Mouse (Mus musculus): ENCODE data around the gene Fryl. TPM values are rescaled to one million over a fixed set of nuclear protein-coding genes. Genes with fewer than 3 reads are reported as not detected.

Gene Fryl
- 21.2 and 23.3 TPM in 2 replicates for polyA plus RNA-seq (2016; fragmentation: Nextera tagmentation; extraction: Ambion mirVana)

DNA sequence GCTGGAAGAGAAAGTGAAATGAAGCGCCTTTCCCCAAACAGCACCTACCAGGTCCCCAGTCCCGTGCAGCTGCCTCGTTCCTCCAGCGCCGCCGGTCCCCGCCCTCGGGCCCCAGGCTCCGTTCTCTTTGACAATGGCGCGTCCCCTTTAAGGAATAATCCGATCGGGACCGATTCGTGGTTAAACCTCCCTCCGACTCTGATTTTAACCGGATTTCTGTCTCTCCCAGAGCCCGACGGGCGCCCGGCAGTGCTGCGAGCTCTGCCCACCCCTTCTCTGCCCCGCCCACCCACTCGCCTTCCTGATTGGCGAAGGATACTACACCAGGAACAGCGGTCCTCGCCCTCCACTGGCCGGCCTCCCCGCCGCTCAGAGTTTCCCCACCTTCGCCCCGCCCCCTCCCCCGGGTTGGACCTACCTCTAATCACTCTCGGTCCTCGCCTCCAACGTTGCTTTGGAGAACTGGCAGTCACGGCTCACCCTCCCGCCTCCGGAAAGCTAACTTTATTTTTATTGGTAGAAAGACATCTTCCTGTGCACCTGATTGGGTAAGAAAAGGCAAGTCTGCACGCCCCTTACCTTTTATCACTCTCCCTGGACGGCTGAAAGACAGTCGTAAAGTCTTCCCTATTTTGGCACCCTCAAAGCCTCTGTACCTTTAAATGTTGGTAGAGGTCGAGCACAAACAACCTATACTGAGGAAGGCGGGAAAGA, at the start of gene Fryl:
Gene Fryl (minus strand): TSS at position 268 of the 714 bp plus-strand sequence.
- Histone ChIP-seq H3K4me2 (peak within 1 kb of the TSS; percentile 73), H3K27ac (peak within 1 kb of the TSS; percentile 95), H3K36me3 (no peaks in the 10 kb centered on the region), H3K9ac (replicated peaks) (peak within 1 kb of the TSS; percentile 91), H3K4me3 (replicated peaks) (peak within 1 kb of the TSS; percentile 93), H3K4me1 (replicated peaks) (peaks cover 24% of the 10 kb centered on the region), H3K9me3 (no peaks in the 10 kb centered on the region), H3K27me3 (no peaks in the 10 kb centered on the region)
- WGBS: under 1% methylated on average over 44 of the region's 44 CpGs
- peak; percentile 98 for ATAC-seq (ENCODE audit: insufficient number of reproducible peaks, insufficient read depth, low FRiP score, low TSS enrichment, low read depth)

DNA sequence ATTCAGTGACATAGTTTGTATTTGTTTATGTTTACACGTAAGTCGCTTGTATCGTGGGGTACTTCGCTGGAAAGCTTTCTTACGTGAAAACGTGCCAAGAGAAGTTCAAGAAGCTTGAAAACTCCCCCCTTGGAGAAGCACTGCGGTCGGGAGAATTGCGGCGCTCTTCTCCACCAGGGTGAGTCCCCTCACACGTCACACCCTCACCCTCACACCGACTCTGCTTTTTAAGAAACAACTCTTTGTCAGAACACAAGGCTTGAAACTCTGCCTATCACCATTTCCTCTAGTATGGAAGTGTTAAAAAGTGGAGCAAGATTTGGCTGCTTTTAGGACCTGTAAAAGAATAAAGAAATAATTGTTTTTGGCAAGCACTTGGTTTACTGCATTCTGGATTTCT, 48.1 kb upstream of the Fryl start:
- ATAC-seq (ENCODE audit: insufficient number of reproducible peaks, insufficient read depth, low FRiP score, low TSS enrichment, low read depth): no peak
- Histone ChIP-seq H3K4me2 (no peak overlapping the region), H3K27ac (no peak overlapping the region), H3K27me3 (no peaks in the 10 kb centered on the region), H3K9ac (replicated peaks) (no peak overlapping the region), H3K4me1 (replicated peaks) (no peaks in the 10 kb centered on the region), H3K9me3 (no peaks in the 10 kb centered on the region), H3K4me3 (replicated peaks) (no peak overlapping the region), H3K36me3 (peaks cover 83% of the 10 kb centered on the region)
- 86% methylated on average over 12 of the region's 12 CpGs for WGBS

DNA sequence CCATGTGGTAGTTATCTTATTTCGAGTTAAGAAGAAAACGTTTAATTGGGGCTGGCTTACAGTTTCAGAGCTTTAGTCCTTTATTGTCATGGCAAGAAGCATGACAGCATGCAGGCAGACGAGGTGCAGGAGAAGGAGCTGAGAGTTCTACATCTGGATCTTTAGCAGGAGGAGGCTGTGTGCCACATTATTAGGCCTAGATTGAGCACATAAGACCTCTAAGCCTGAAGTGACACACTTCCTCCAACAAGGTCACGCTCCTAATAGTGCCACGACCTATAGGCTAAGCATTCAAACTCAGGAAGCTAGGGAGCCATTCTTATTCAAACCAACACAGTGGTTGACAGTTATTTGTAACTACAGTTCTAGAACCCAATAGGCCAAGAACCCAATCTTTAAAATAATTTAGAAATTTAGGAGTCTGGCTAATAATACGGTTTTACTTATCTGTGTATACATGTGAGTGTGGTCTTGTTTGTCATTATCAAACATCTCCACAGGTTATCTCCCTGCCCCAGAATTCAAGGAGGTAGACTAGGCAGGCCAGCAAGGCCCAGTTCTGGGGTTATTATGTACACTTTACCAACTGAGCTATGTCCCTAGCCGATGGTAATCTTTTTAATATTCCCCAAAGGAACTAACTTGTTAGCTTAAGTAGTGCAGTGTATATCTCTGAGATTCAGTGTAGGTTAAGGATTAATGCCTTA, 45.3 kb upstream of the Fryl start:
- Histone ChIP-seq H3K4me2 (no peak overlapping the region), H3K9ac (replicated peaks) (no peak overlapping the region), H3K27ac (no peak overlapping the region), H3K27me3 (no peaks in the 10 kb centered on the region), H3K9me3 (no peaks in the 10 kb centered on the region), H3K4me3 (replicated peaks) (no peak overlapping the region), H3K36me3 (peaks cover 76% of the 10 kb centered on the region), H3K4me1 (replicated peaks) (no peaks in the 10 kb centered on the region)
- ATAC-seq (ENCODE audit: insufficient number of reproducible peaks, insufficient read depth, low FRiP score, low TSS enrichment, low read depth): no peak
- 84% methylated on average over 7 of the region's 7 CpGs for WGBS

DNA sequence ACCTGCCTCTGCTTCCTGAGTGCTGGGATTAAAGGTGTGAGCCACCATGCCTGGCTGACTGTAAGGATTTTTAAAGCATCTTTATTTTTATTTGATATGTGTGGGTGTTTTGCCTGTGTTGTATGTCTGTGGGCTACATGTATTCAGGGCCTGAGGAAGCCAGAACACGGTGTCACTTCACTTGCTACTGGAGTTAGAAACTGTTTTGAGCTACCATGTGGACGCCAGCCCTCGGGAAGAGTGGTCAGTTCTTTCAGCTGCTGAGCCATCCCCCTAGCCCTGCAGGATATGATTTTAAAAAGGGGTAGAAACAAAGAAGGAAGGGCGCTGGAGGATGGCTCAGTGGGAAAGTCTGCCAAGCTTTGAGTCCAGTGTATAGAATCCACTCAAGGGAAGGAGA, 39.5 kb upstream of the Fryl start:
- ATAC-seq (ENCODE audit: insufficient number of reproducible peaks, insufficient read depth, low FRiP score, low TSS enrichment, low read depth): no peak
- Histone ChIP-seq H3K27ac (no peak overlapping the region), H3K36me3 (peaks cover 47% of the 10 kb centered on the region), H3K9me3 (no peaks in the 10 kb centered on the region), H3K27me3 (no peaks in the 10 kb centered on the region), H3K4me3 (replicated peaks) (no peak overlapping the region), H3K4me1 (replicated peaks) (peaks cover 8% of the 10 kb centered on the region), H3K9ac (replicated peaks) (no peak overlapping the region), H3K4me2 (no peak overlapping the region)
- WGBS: 90% methylated on average over 4 of the region's 4 CpGs

DNA sequence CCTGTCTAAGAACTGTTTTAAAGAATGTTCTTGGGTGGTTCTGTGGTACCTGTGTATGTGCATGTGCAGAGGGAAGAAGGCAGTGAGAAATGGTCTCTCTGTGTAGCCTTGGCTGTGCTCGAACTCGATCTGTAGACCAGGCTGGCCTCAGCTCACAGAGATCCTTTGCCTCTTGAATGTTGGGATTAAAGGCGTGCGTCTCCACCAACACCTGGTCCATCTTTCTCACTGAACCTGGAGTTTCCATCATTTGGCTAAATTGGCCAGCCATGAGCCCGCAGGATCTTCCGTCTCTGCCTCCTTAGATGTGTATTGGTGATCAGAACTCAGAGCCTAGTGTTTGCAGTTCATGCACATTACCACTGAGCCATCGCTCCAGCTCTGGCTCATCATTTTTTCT, 38.6 kb upstream of the Fryl start:
- Histone ChIP-seq H3K9ac (replicated peaks) (no peak overlapping the region), H3K4me1 (replicated peaks) (peaks cover 8% of the 10 kb centered on the region), H3K27me3 (no peaks in the 10 kb centered on the region), H3K36me3 (peaks cover 39% of the 10 kb centered on the region), H3K27ac (no peak overlapping the region), H3K4me3 (replicated peaks) (no peak overlapping the region), H3K4me2 (no peak overlapping the region), H3K9me3 (no peaks in the 10 kb centered on the region)
- 97% methylated on average over 7 of the region's 7 CpGs for WGBS
- ATAC-seq (ENCODE audit: insufficient number of reproducible peaks, insufficient read depth, low FRiP score, low TSS enrichment, low read depth): no peak

DNA sequence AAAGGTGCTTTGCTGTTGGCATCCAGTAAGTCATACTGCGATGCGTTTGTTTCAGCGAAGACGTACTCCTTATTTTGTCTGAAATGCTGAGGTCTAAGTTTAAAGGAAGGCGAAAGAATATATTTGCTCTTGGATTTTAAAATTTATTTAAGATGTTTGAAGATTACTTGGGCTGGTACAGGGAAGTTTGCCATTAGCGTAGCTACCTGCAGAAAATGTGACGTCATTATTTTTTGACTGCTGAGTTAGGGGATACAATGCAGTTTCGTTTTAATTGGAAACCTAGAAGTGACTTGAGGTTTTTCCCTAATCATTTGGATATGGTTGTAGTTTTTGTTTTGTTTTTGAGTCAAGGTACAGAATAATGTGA, 37.0 kb upstream of the Fryl start:
- ATAC-seq (ENCODE audit: insufficient number of reproducible peaks, insufficient read depth, low FRiP score, low TSS enrichment, low read depth): no peak
- Histone ChIP-seq H3K4me3 (replicated peaks) (peak overlapping the region; percentile 93), H3K4me2 (peak overlapping the region; percentile 68), H3K36me3 (peaks cover 29% of the 10 kb centered on the region), H3K9me3 (no peaks in the 10 kb centered on the region), H3K9ac (replicated peaks) (peak overlapping the region; percentile 87), H3K4me1 (replicated peaks) (peaks cover 8% of the 10 kb centered on the region), H3K27me3 (no peaks in the 10 kb centered on the region), H3K27ac (no peak overlapping the region)
- WGBS: 15% methylated on average over 8 of the region's 8 CpGs

DNA sequence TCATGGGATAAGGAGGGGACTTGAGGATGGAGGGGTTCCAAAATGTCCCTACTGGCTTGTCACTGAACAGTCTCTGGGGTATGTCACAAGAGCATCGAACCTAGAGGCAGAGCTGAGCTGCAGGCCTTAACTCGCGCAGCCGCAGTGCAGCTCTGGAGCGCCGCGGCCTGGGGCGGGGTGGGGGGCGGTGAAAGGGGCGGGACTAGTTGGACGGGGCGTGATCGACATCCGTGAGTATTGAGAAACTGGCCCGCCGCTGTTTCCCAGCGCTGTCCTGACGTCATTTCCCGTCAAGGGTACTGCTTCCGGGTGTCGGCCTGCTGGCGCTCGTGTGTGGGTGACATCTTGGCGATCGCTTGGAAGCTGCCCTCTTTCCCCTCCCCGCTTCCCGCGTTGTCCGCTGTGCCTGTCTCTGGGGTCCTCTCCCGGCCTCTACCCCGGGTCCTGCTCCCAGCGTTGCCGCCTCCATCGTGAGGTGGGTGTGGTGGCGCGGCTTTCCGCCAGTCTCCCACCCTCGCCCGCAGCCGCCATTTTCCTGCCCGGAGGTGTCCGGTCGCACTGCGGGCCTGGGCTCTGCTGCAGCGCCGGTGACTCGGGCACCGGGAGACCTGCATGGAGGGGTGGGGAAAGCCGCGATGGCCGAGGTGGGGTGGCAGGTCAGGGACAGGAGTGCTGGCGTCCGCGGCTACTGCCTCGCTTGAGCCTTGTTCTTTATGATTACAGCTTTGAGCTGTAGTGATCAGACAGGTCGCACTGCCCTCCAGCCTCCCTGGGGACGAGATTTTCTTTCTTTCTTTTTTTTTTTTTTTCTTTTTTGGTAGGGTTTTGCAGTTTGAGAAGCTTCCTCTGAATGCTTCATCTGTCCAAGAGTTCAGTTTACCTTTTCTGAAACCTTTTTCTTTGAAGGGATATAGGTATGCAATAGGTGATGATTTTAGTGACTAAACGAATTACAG, 36.4 kb upstream of the Fryl start, which contains the start of gene Ociad1:
Gene Ociad1 (plus strand): TSS at position 283 of the 956 bp plus-strand sequence.
- Histone ChIP-seq H3K4me3 (replicated peaks) (peak within 1 kb of the TSS; percentile 93), H3K4me1 (replicated peaks) (peaks cover 8% of the 10 kb centered on the region), H3K36me3 (peaks cover 24% of the 10 kb centered on the region), H3K27ac (peak within 1 kb of the TSS; percentile 93), H3K9me3 (no peaks in the 10 kb centered on the region), H3K4me2 (peak within 1 kb of the TSS; percentile 68), H3K27me3 (no peaks in the 10 kb centered on the region), H3K9ac (replicated peaks) (peak within 1 kb of the TSS; percentile 87)
- under 1% methylated on average over 57 of the region's 58 CpGs for WGBS
- peak; percentile 98 for ATAC-seq (ENCODE audit: insufficient number of reproducible peaks, insufficient read depth, low FRiP score, low TSS enrichment, low read depth)

DNA sequence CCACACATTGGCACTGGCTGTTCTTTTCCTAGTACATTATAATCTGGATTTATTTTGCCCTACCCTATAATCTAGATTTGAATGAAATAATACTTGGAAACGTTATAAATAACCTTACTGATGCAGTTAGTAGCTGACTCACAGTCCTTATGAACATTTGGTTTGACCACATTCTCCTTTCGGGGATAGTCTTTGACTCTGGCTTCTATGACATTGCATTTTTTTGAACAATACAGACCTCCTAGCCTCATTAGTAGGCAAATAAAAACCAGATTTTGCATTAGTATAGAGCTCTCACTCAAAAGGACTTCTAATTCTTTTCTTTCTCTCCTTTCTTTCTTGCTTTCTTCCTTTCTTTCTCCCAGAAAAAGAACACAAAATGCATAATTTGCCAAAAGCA, 33.5 kb upstream of the Fryl start:
- Histone ChIP-seq H3K27me3 (no peaks in the 10 kb centered on the region), H3K27ac (no peak overlapping the region), H3K4me3 (replicated peaks) (no peak overlapping the region), H3K9me3 (no peaks in the 10 kb centered on the region), H3K9ac (replicated peaks) (no peak overlapping the region), H3K4me1 (replicated peaks) (peaks cover 5% of the 10 kb centered on the region), H3K4me2 (no peak overlapping the region), H3K36me3 (peaks cover 2% of the 10 kb centered on the region)
- 67% methylated on average over 2 of the region's 2 CpGs for whole genome bisulfite sequencing
- ATAC-seq (ENCODE audit: insufficient number of reproducible peaks, insufficient read depth, low FRiP score, low TSS enrichment, low read depth): no peak

DNA sequence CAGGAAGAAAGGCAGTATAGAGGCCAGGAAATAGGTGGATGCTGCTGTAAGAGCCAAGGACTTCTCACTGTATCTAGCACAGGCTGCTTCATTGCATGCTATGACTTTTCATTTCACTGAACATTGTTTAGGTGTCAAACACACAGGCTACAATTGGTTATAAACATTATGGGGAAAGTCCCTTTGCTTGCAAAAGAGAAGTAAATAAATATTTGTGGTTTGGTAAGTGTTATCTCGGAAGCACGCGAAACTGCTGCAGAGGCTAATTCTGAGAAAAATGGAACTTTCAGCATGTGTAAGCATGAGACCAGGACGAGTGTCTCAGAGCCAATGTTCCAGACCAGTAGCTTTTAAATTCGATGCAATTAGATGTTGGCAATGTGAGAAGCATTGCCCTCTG, 30.2 kb upstream of the Fryl start:
- no peak for ATAC-seq (ENCODE audit: insufficient number of reproducible peaks, insufficient read depth, low FRiP score, low TSS enrichment, low read depth)

DNA sequence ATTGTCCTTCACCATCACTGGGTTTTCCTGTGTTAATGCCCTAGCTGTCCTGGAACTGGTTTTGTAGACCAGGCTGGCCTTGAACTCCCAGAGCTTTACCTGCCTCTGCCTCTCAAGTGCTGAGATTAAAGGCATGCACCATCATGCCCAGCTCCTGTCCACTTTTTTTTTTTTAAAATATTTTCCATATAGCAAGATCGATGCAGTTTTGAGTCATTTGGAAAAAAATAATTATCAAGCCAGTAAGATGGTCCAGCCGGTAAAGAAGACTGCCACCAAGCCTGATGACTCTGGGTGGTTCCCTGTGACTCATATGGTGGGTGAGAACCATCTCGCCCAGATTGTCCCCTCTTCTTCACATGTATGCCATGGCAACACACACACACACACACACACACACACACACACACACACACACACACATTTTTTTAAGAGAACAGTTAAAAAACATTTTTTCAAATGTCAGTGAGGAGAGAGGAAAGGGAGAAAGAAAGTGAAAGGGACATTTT, 29.1 kb upstream of the Fryl start:
- WGBS: 92% methylated on average over 3 of the region's 3 CpGs
- no peak overlapping the region for H3K4me2 ChIP-seq
- H3K27me3 ChIP-seq: no peaks in the 10 kb centered on the region
- H3K4me3 ChIP-seq (replicated peaks): no peak overlapping the region
- H3K36me3 ChIP-seq: no peaks in the 10 kb centered on the region
- H3K9ac ChIP-seq (replicated peaks): no peak overlapping the region
- H3K4me1 ChIP-seq (replicated peaks): no peaks in the 10 kb centered on the region
- no peak overlapping the region for H3K27ac ChIP-seq
- no peak for ATAC-seq (ENCODE audit: insufficient number of reproducible peaks, insufficient read depth, low FRiP score, low TSS enrichment, low read depth)
- no peaks in the 10 kb centered on the region for H3K9me3 ChIP-seq

More for the DNA sequence above, 30.2 kb upstream of the Fryl start:
- H3K27me3 ChIP-seq: no peaks in the 10 kb centered on the region
- WGBS: 88% methylated on average over 5 of the region's 5 CpGs
- H3K4me1 ChIP-seq (replicated peaks): no peaks in the 10 kb centered on the region
- H3K27ac ChIP-seq: no peak overlapping the region
- no peak overlapping the region for H3K9ac ChIP-seq (replicated peaks)
- no peak overlapping the region for H3K4me2 ChIP-seq
- no peaks in the 10 kb centered on the region for H3K9me3 ChIP-seq
- H3K36me3 ChIP-seq: no peaks in the 10 kb centered on the region
- H3K4me3 ChIP-seq (replicated peaks): no peak overlapping the region

DNA sequence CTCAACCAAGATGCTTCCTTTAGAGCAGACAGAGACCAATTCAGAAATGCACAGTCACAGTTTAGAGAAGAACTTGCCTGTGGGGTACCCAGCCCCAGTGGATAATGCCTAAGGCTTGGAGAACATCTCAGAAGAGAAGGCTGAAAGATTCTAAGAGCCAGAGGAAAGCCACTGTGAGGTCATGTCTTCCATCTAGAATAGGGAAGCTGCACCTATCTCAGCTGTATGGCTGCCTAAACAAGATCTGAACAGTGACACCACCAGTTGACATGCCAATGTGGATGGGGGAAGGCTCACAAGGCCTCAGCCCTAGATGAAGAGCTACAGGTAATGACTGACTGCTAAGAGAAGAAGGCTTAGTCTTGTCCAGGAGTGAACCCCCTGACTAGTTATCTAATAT, 27.6 kb upstream of the Fryl start:
- Histone ChIP-seq H3K4me2 (no peak overlapping the region), H3K36me3 (no peaks in the 10 kb centered on the region), H3K4me3 (replicated peaks) (no peak overlapping the region), H3K9ac (replicated peaks) (no peak overlapping the region), H3K4me1 (replicated peaks) (peaks cover 9% of the 10 kb centered on the region), H3K27me3 (no peaks in the 10 kb centered on the region), H3K27ac (no peak overlapping the region), H3K9me3 (no peaks in the 10 kb centered on the region)
- no peak for ATAC-seq (ENCODE audit: insufficient number of reproducible peaks, insufficient read depth, low FRiP score, low TSS enrichment, low read depth)
